Mouse (Mus musculus): ENCODE data around the gene Scin. TPM values are rescaled to one million over a fixed set of nuclear protein-coding genes. Genes with fewer than 3 reads are reported as not detected.

Scin gene
- 3.2 TPM for polyA plus RNA-seq (2017; shearing (Covaris generic))

DNA sequence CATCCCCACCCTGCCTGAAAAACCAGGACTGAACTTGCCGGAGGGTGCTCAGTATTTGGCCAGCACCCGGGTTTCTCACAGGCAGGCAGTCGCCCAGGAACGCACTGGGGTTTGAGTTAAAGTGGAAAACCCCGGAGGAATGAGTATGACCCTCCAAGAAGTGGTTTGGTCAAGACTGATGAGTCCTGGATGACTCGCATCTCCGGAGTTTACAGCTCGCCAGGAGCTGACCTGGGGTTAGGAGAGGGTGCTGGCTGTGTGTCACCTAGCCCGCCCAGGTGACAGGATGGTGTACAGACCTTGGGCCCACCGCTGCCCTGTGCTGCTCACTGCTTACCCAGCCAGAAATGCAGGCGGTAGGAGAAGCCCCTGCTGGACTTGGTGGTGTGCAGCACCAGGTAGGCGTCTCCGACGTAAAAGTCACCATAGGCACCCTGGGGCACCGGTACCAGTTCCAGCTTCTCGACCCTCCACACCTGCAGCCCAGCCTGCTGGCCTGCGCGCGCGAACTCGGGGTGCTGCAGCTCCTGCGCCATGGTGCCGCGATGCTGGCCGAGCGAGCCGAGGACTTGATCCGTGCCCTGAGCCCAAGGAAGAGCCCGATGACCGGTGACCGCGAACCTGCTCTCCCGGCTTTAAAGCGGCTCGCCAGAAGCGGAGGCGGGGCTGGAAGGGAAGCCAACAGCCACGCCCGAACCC, at the start of gene Scin:
TSS of gene Scin (minus strand) at position 656 of the 699 bp plus-strand sequence.

DNA sequence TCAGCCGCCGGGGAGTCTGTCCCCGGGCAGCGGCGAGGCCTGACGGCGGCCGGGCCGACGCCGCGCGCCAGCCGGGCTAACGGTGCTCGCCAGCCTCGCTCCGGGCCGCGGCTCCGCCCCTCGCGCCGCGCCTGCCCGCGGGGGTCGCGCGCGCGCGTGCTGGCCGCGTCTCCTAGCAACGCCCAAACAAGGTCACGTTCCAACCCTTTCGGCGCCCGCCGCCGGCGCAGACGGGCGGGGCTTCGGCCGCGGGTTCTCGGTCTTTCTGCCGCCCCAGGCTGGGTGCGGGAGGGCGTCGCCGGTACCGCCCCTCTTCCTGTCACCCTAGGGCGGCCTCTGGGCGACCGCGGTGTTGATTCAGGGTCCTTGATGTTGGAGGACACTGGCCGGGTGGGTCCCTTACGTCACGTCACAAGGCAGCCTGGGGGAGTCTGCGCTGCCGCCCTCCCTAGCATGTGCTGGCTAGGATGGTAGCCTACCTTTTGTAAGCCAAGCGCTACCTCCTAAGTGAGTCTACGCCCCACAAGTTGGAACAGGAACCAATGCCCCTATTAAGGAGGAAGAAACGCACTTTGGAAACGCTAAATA, 96.1 kb downstream of the Scin start, which contains the start of gene Arl4a:
TSS of gene Arl4a (minus strand) at position 150 of the 588 bp plus-strand sequence.

Other genes starting within 250 kb of the Scin start
- gene Arl4a, start 96.2 kb downstream of the Scin start, polyA plus RNA-seq (2017; shearing (Covaris generic)) = 63.7 TPM
- gene Lsmem1, start 65.3 kb upstream of the Scin start, polyA plus RNA-seq (2017; shearing (Covaris generic)) = not detected
- gene Ifrd1, start 114.3 kb upstream of the Scin start, polyA plus RNA-seq (2017; shearing (Covaris generic)) = 79.4 TPM

All from activated CD4-positive, CD25-positive, alpha-beta regulatory T cell, adult 9 weeks (primary cell).